In the genomic region with DNA sequence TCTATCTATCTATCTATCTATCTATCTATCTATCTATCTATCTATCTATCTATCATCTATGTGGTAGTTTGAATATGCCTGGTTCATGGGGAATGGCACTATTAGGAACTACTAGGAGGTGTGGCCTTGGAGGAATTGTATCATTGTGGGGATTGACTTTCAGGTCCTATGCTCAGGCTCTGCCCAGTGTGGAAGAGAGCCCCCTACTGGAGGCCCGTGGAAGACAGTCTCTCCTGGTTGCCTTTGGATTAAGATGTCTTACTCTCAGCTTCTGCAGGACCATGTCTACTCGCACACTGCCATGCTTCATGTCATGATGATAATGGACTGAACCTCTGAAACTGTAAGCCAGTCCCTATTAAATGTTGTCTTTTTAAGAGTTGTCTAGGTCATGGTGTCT, we compare ENCODE assay signal across 9 mouse cellular contexts.
DNase-seq lines count a peak whose midpoint lies in the region; TF ChIP-seq lines count a peak whose summit lies in the region.
"Had no signal": no experiment of that assay in that cellular context is flagged by ENCODE, and none has a peak within 500 bp of the region (broad histone marks: within the 10 kb centered on the region; RNA-seq: fewer than 3 reads in every experiment).

No protein-coding gene starts in this region.

- H3K4me1 ChIP-seq in cortical plate, adult 2 months (ENCODE audit: control insufficient read depth, insufficient read depth, low read length) = no peaks in the 10 kb centered on the region
- H3K4me1 ChIP-seq in lung, adult 2 months (ENCODE audit: control insufficient read depth, insufficient read depth, low read length) = no peaks in the 10 kb centered on the region
- H3K4me1 ChIP-seq: embryonic facial prominence, embryonic 15.5 days had no signal

- no peak overlapping the region for H3K27ac ChIP-seq in cortical plate, adult 2 months (ENCODE audit: insufficient read depth, low read length)
- H3K27ac ChIP-seq: embryonic facial prominence, embryonic 15.5 days had no signal

- 66% methylated on average over 2 of the region's 2 CpGs for WGBS in lung, adult 2 months

- TF ChIP-seq CTCF in cortical plate, adult 2 months (IDR thresholded peaks at IDR 0.05; ENCODE audit: extremely low read depth, insufficient read depth, low read length) = peak; percentile 59
- TF ChIP-seq CTCF in lung, adult 2 months (IDR thresholded peaks at IDR 0.05; ENCODE audit: insufficient read depth, low read length) = peak; percentile 57

- H3K4me3 ChIP-seq in cortical plate, adult 2 months (ENCODE audit: insufficient read depth, low read length) = no peak overlapping the region
- H3K4me3 ChIP-seq in lung, adult 2 months (replicated peaks; ENCODE audit: extremely low read depth, low read depth, low read length) = no peak overlapping the region
- H3K4me3 ChIP-seq: embryonic facial prominence, embryonic 15.5 days had no signal

- no peak for TF ChIP-seq POLR2A in cortical plate, adult 2 months (IDR thresholded peaks at IDR 0.05; ENCODE audit: extremely low read depth, insufficient read depth, low read length)
- no peak for TF ChIP-seq POLR2A in lung, adult 2 months (IDR thresholded peaks at IDR 0.05; ENCODE audit: borderline replicate concordance, extremely low read depth, low read depth, low read length)

- DNase-seq in frontal cortex, postnatal 25 days (ENCODE audit: low spot score in 2 of 2) = peak; percentile 7 to 22
- DNase-seq in frontal cortex, postnatal 10 days (ENCODE audit: low spot score in 2 of 2) = no peak
- peak; percentile 8 for DNase-seq in retina, embryonic 14.5 days (ENCODE audit: low spot score)
- no peak for DNase-seq in retina, postnatal 1 day
- DNase-seq in lung, adult 2 months = peak; percentile 45
- no peak for DNase-seq in urinary bladder, postnatal 4 days (ENCODE audit: low spot score in 2 of 2)
- no peak for DNase-seq in yolk sac, embryonic 10.5 days (ENCODE audit: low spot score)

Comparison
In these comparisons a context has a peak if more than half of its experiments do, and no peak if none do; other contexts are left out.
1. DNase-seq: peak in frontal cortex, postnatal 25 days (2 of 2), retina, embryonic 14.5 days (single experiment) and lung, adult 2 months (single experiment); none in frontal cortex, postnatal 10 days (0 of 2), retina, postnatal 1 day (single experiment), urinary bladder, postnatal 4 days (0 of 2) and yolk sac, embryonic 10.5 days (single experiment).